Mouse (Mus musculus) kidney, adult 2 months (tissue): ENCODE data around the gene C1qbp.

Experiments used
- CTCF ChIP-seq: fragments of 200-500 bp; conservative IDR thresholded peaks from 2 replicates; pipeline ENCODE4 v1.5.1; 2011; ENCODE audit warnings: low read depth, mild to moderate bottlenecking, control low read depth, low read length, moderate library complexity, mixed read lengths; ENCODE audit not compliant: insufficient read depth, insufficient read length
- POLR2A ChIP-seq: fragments of 200-500 bp; IDR thresholded peaks from one replicate; pipeline ENCODE4 v1.6.1; 2011; ENCODE audit warnings: low read depth, low read length, control low read depth

- TF ChIP-seq POLR2A (no peak), CTCF (no peak)
Measured at GRCm38 (mm10) chr11:70960786-70961554, 21.9 kb downstream of the C1qbp start.
